Mouse (Mus musculus): Measurements from ENCODE around the gene Krtap15. TPM values are rescaled to one million over a fixed set of nuclear protein-coding genes. Genes with fewer than 3 reads are reported as not detected.

The Krtap15 gene
- total RNA-seq (2021), result not detected
- long read RNA-seq, result 0 reads

- DNase-seq (ENCODE audit: low spot score in 2 of 2), result no peak
These were observed at the start of gene Krtap15 for GRCm38 (mm10) chr16:88820066-88820465. Gene Krtap15 (plus strand): TSS chr16:88820215.

GRCm38 (mm10) chr16:88774106-88774505, 45.9 kb upstream of the Krtap15 start, which contains the start of gene 2310057N15Rik:
Gene 2310057N15Rik (minus strand): TSS chr16:88774206.
- DNase-seq (ENCODE audit: low spot score in 2 of 2), result no peak

- DNase-seq (ENCODE audit: low spot score in 2 of 2), result no peak
These were observed 42.4 kb upstream of the Krtap15 start, which contains the start of gene Gm5965 for GRCm38 (mm10) chr16:88777596-88777995. Gene Gm5965 (plus strand): TSS chr16:88777896.

- DNase-seq (ENCODE audit: low spot score in 2 of 2), result no peak
These were observed 33.2 kb upstream of the Krtap15 start for GRCm38 (mm10) chr16:88786786-88787185.

GRCm38 (mm10) chr16:88811827-88812226, 8.2 kb upstream of the Krtap15 start, which contains the start of gene Gm20741:
Gene Gm20741 (minus strand): TSS chr16:88812220.
- DNase-seq (ENCODE audit: low spot score in 2 of 2), result no peak

- DNase-seq (ENCODE audit: low spot score in 2 of 2), result no peak
These were observed 3.7 kb downstream of the Krtap15 start for GRCm38 (mm10) chr16:88823736-88824135.

- peak; percentile 13 to 16 for DNase-seq (ENCODE audit: low spot score in 2 of 2)
These were observed 6.2 kb downstream of the Krtap15 start, which contains the start of gene Krtap14 for GRCm38 (mm10) chr16:88826095-88826652. Gene Krtap14 (minus strand): TSS chr16:88826145.

- no peak for DNase-seq (ENCODE audit: low spot score in 2 of 2)
These were observed 7.0 kb downstream of the Krtap15 start for GRCm38 (mm10) chr16:88826978-88827377.

GRCm38 (mm10) chr16:88847363-88847762, 27.3 kb downstream of the Krtap15 start:
- DNase-seq (ENCODE audit: low spot score in 2 of 2), result no peak

GRCm38 (mm10) chr16:88848558-88848957, 28.5 kb downstream of the Krtap15 start:
- DNase-seq (ENCODE audit: low spot score in 2 of 2), result no peak

- no peak for DNase-seq (ENCODE audit: low spot score in 2 of 2)
These were observed 31.4 kb downstream of the Krtap15 start for GRCm38 (mm10) chr16:88851450-88851849.

GRCm38 (mm10) chr16:88864887-88865407, 44.9 kb downstream of the Krtap15 start:
- no peak for DNase-seq (ENCODE audit: low spot score in 2 of 2)

- no peak for DNase-seq (ENCODE audit: low spot score in 2 of 2)
These were observed 49.3 kb downstream of the Krtap15 start, which contains the start of gene Krtap19-1 for GRCm38 (mm10) chr16:88869311-88869710. Gene Krtap19-1 (minus strand): TSS chr16:88869411.

- no peak for DNase-seq (ENCODE audit: low spot score in 2 of 2)
These were observed 54.2 kb downstream of the Krtap15 start, which contains the start of gene Krtap19-2 for GRCm38 (mm10) chr16:88874169-88874568. Gene Krtap19-2 (minus strand): TSS chr16:88874269.

- DNase-seq (ENCODE audit: low spot score in 2 of 2), result no peak
These were observed 57.9 kb downstream of the Krtap15 start, which contains the start of gene Krtap19-3 for GRCm38 (mm10) chr16:88877938-88878337. Gene Krtap19-3 (minus strand): TSS chr16:88878038.

Other genes with a start within 250 kb of the Krtap15 start
- gene Krtap24-1, start 207.9 kb upstream of the Krtap15 start, total RNA-seq (2021), result not detected
- not detected for gene 2310079G19Rik, start 192.5 kb upstream of the Krtap15 start, total RNA-seq (2021)
- gene Krtap26-1, start 172.4 kb upstream of the Krtap15 start, total RNA-seq (2021), result not detected
- gene Krtap27-1, start 148.5 kb upstream of the Krtap15 start, total RNA-seq (2021), result not detected
- gene 2310061N02Rik, start 112.3 kb upstream of the Krtap15 start, total RNA-seq (2021), result not detected
- gene Krtap13-1, start 91.4 kb upstream of the Krtap15 start, total RNA-seq (2021), result not detected
- not detected for gene Krtap13, start 68.6 kb upstream of the Krtap15 start, total RNA-seq (2021)
- gene 2310034C09Rik, start 61.4 kb upstream of the Krtap15 start, total RNA-seq (2021), result not detected
- not detected for gene 2310057N15Rik, start 46.0 kb upstream of the Krtap15 start, total RNA-seq (2021)
- gene Gm5965, start 42.3 kb upstream of the Krtap15 start, total RNA-seq (2021), result not detected
- gene Gm20741, start 8.0 kb upstream of the Krtap15 start, total RNA-seq (2021), result not detected
- not detected for gene Krtap14, start 5.9 kb downstream of the Krtap15 start, total RNA-seq (2021)
- gene Krtap19-1, start 49.2 kb downstream of the Krtap15 start, total RNA-seq (2021), result not detected
- not detected for gene Krtap19-2, start 54.1 kb downstream of the Krtap15 start, total RNA-seq (2021)
- gene Krtap19-3, start 57.8 kb downstream of the Krtap15 start, total RNA-seq (2021), result not detected
- not detected for gene Krtap19-4, start 64.9 kb downstream of the Krtap15 start, total RNA-seq (2021)
- not detected for gene Krtap19-5, start 76.2 kb downstream of the Krtap15 start, total RNA-seq (2021)
- not detected for gene Krtap19-9b, start 112.0 kb downstream of the Krtap15 start, total RNA-seq (2021)
- gene Krtap16-3, start 142.7 kb downstream of the Krtap15 start, total RNA-seq (2021), result not detected
- gene Krtap22-2, start 190.5 kb downstream of the Krtap15 start, total RNA-seq (2021), result not detected
- not detected for gene Gm10229, start 195.1 kb downstream of the Krtap15 start, total RNA-seq (2021)
- not detected for gene Krtap6-1, start 211.5 kb downstream of the Krtap15 start, total RNA-seq (2021)
- not detected for gene Gm10228, start 221.3 kb downstream of the Krtap15 start, total RNA-seq (2021)
- gene Krtap6-5, start 227.7 kb downstream of the Krtap15 start, total RNA-seq (2021), result not detected
- gene 1110025L11Rik, start 243.8 kb downstream of the Krtap15 start, total RNA-seq (2021), result not detected